Mouse (Mus musculus): ENCODE data around the gene Cfc1. TPM values are rescaled to one million over a fixed set of nuclear protein-coding genes. Genes with fewer than 3 reads are reported as not detected.
A peak's percentile ranks its signal among the peaks of the same experiment; 100 is the strongest.
"Not testable (repeated sequence)": the region's sequence is repeated elsewhere in the genome, so short reads cannot be mapped to it uniquely, and the experiment has no call there.

The Cfc1 gene
- polyA plus RNA-seq, 1 experiment from 2014 or later: not detected

DNA sequence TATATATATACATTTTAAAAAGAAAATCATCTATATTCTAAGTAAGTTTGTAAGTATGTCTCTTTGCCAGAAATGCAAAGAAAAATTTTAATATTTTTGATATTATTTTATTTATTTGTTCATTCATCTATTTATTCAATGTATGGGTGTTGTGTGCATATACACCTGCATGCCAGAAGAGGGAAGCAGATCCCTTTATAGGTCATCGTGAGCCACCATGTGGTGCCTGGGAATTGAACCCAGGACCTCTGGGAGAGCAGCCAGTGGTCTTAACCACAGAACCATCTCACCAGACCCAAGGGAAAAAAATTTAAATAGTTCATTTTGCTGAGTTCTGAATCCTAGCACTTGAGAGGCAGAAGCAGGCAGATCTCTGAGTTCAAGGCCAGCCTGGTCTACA, 17.2 kb upstream of the Cfc1 start:
- H3K27ac ChIP-seq (ENCODE audit: low read depth, low read length): no peak overlapping the region
- no peaks in the 10 kb centered on the region for H3K4me1 ChIP-seq (replicated peaks; ENCODE audit: control insufficient read depth, insufficient read depth, low read length)
- no peak overlapping the region for H3K9ac ChIP-seq (ENCODE audit: low read depth, low read length)
- no peak for ATAC-seq
- no peak overlapping the region for H3K4me3 ChIP-seq (ENCODE audit: low read depth, low read length)
- no peaks in the 10 kb centered on the region for H3K27me3 ChIP-seq (replicated peaks; ENCODE audit: control insufficient read depth, insufficient read depth, low read length)
- 77% methylated on average over 1 of the region's 1 CpGs for WGBS
- H3K36me3 ChIP-seq (ENCODE audit: control insufficient read depth, insufficient read depth): no peaks in the 10 kb centered on the region
- 0 out of 2 replicates have a peak, but pooled peaks have one; percentile 2 for TF ChIP-seq CTCF (IDR thresholded peaks at IDR 0.05; ENCODE audit: low read depth)
- no peak overlapping the region for H3K4me2 ChIP-seq (replicated peaks; ENCODE audit: low read depth)
- H3K9me3 ChIP-seq (ENCODE audit: control insufficient read depth): no peaks in the 10 kb centered on the region

DNA sequence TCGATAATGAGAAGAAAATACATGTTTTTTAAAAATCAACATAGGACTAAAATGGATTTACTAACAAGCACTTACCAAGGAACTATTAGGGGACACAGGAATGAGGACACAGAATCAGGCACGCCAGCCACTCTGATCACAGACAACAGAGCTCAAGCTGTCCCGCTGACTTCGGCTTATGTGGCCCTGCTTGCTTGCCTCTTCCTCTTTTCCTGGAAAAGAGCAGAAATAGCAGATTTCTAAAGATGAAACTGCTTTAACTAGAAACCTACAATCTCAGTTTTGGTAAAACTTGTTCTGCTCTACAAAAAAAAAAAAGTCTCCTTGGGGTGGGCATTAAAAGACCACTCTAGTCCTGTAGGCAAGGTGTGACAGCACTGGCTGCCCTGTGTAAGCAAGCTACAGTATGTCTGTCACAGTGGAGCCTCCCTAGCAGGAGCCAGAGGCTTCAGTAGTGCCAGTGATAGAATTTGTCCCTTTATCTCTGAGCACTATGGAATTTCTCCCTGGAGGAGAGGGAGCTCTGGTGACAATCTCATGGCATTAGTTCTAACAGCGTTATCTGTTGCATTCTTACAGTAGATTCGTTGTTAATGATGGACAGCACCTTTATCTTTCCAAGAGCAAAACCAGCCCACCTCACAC, 13.1 kb upstream of the Cfc1 start:
- H3K9me3 ChIP-seq (ENCODE audit: control insufficient read depth): no peaks in the 10 kb centered on the region
- WGBS: 71% methylated on average over 6 of the region's 6 CpGs
- H3K27ac ChIP-seq (ENCODE audit: low read depth, low read length): no peak overlapping the region
- no peaks in the 10 kb centered on the region for H3K4me1 ChIP-seq (replicated peaks; ENCODE audit: control insufficient read depth, insufficient read depth, low read length)
- no peak for TF ChIP-seq CTCF (IDR thresholded peaks at IDR 0.05; ENCODE audit: low read depth)
- H3K9ac ChIP-seq (ENCODE audit: low read depth, low read length): no peak overlapping the region
- ATAC-seq: no peak
- H3K27me3 ChIP-seq (replicated peaks; ENCODE audit: control insufficient read depth, insufficient read depth, low read length): no peaks in the 10 kb centered on the region
- no peak overlapping the region for H3K4me3 ChIP-seq (ENCODE audit: low read depth, low read length)
- no peak overlapping the region for H3K4me2 ChIP-seq (replicated peaks; ENCODE audit: low read depth)
- H3K36me3 ChIP-seq (ENCODE audit: control insufficient read depth, insufficient read depth): no peaks in the 10 kb centered on the region

DNA sequence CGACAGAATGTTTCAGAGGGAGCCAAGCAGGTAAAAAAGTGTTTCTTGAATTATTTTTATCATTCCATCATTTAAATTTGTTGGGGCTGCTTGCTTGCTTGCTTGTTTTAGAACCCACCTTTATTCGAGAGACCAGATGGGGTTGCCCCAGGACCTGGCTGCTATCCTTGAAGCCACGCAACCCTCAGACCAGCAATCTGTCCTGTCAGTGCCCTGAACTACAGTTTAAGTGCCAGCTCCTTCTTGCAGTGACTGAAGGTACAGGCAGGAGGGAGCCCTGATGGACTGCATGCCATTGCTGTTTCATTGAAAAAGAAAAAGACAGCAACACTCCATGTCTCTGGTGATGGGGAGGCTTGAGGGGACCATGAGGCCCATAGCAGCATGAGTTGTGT, 12.6 kb upstream of the Cfc1 start:
- Histone ChIP-seq H3K4me1 (replicated peaks; ENCODE audit: control insufficient read depth, insufficient read depth, low read length) (no peaks in the 10 kb centered on the region), H3K4me3 (ENCODE audit: low read depth, low read length) (no peak overlapping the region), H3K27ac (ENCODE audit: low read depth, low read length) (no peak overlapping the region), H3K9ac (ENCODE audit: low read depth, low read length) (no peak overlapping the region), H3K36me3 (ENCODE audit: control insufficient read depth, insufficient read depth) (no peaks in the 10 kb centered on the region), H3K27me3 (replicated peaks; ENCODE audit: control insufficient read depth, insufficient read depth, low read length) (no peaks in the 10 kb centered on the region), H3K4me2 (replicated peaks; ENCODE audit: low read depth) (no peak overlapping the region), H3K9me3 (ENCODE audit: control insufficient read depth) (no peaks in the 10 kb centered on the region)
- no peak for TF ChIP-seq CTCF (IDR thresholded peaks at IDR 0.05; ENCODE audit: low read depth)
- ATAC-seq: no peak
- WGBS: 72% methylated on average over 3 of the region's 3 CpGs

DNA sequence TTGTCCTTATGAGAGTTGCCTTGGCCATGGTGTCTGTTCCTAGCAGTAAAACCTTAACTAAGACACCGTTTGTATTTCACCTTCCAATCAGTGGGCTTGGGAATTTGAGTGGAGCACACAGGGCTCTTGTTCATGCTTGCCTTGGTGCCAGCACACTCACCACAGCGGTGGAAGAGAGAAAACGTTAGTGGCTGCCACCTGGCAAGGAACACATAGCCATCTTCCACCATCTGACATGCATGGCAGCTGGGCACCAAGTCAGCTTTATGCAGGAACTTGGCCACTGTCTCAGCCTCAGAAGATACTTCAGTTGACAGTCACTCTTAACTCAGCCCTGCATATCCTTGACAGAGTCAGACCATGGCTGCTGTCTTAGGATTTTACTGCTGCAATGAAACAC, 11.8 kb upstream of the Cfc1 start:
- Histone ChIP-seq H3K4me2 (replicated peaks; ENCODE audit: low read depth) (no peak overlapping the region), H3K36me3 (ENCODE audit: control insufficient read depth, insufficient read depth) (no peaks in the 10 kb centered on the region), H3K9me3 (ENCODE audit: control insufficient read depth) (no peaks in the 10 kb centered on the region), H3K4me1 (replicated peaks; ENCODE audit: control insufficient read depth, insufficient read depth, low read length) (no peaks in the 10 kb centered on the region), H3K4me3 (ENCODE audit: low read depth, low read length) (no peak overlapping the region), H3K27me3 (replicated peaks; ENCODE audit: control insufficient read depth, insufficient read depth, low read length) (no peaks in the 10 kb centered on the region), H3K27ac (ENCODE audit: low read depth, low read length) (no peak overlapping the region), H3K9ac (ENCODE audit: low read depth, low read length) (no peak overlapping the region)
- TF ChIP-seq CTCF (IDR thresholded peaks at IDR 0.05; ENCODE audit: low read depth): no peak
- 86% methylated on average over 3 of the region's 3 CpGs for WGBS
- no peak for ATAC-seq

DNA sequence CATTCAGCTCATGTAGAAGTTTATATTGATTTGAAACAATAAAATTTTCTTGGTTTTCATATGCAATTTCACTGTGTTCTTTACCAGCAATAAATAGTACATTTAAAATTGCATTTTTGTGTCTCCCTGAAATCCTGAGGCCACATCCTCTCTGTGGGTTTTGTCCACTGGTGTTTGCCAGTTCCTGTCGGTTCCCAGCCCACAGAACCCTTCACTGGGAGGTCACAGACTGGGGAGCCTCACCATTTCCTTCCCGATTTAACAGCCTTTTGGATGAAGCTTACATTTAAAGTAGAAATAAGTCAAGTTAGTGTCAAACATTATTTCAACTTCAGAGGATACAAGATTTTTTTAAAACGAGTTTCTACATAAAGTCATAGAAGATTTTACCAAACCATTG, 874 bp upstream of the Cfc1 start:
- not testable (repeated sequence) for H3K4me1 ChIP-seq (replicated peaks; ENCODE audit: control insufficient read depth, insufficient read depth, low read length); H3K27ac ChIP-seq (ENCODE audit: low read depth, low read length); H3K9me3 ChIP-seq (ENCODE audit: control insufficient read depth); H3K4me2 ChIP-seq (replicated peaks; ENCODE audit: low read depth); H3K9ac ChIP-seq (ENCODE audit: low read depth, low read length); H3K4me3 ChIP-seq (ENCODE audit: low read depth, low read length); ATAC-seq; H3K36me3 ChIP-seq (ENCODE audit: control insufficient read depth, insufficient read depth)
- peaks cover 27% of the 10 kb centered on the region for H3K27me3 ChIP-seq (replicated peaks; ENCODE audit: control insufficient read depth, insufficient read depth, low read length)
- WGBS: 34% methylated on average over 3 of the region's 3 CpGs

DNA sequence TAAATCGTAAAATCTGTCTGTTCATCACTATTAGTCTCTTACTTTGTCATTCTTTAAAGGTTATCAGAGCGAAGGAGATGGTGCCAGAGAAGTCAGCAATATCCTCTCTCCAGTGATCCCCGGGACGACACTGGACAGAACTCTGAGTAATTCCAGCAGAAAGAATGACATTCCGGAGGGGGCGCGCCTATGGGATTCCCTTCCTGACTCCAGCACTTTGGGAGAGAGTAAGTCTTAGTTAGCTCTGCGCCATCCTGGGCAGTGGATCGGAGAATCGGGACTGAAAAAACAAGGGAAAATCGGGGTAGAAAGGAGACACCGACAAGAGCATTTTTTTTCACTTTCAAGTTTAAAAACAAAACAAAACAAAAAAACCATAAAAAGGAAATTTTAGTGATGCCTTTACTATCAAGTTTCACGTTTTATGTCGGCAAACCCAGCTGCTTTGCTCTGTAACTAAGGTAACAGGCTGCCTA, 881 bp downstream of the Cfc1 start:
- Histone ChIP-seq H3K4me1 (replicated peaks; ENCODE audit: control insufficient read depth, insufficient read depth, low read length) (no peaks in the 10 kb centered on the region), H3K27me3 (replicated peaks; ENCODE audit: control insufficient read depth, insufficient read depth, low read length) (peaks cover 27% of the 10 kb centered on the region), H3K4me3 (ENCODE audit: low read depth, low read length) (0 out of 2 replicates have a peak overlapping the region, but pooled peaks have one; percentile 9), H3K9ac (ENCODE audit: low read depth, low read length) (no peak overlapping the region), H3K36me3 (ENCODE audit: control insufficient read depth, insufficient read depth) (no peaks in the 10 kb centered on the region), H3K4me2 (replicated peaks; ENCODE audit: low read depth) (peak overlapping the region; percentile 46), H3K9me3 (ENCODE audit: control insufficient read depth) (no peaks in the 10 kb centered on the region), H3K27ac (ENCODE audit: low read depth, low read length) (no peak overlapping the region)
- WGBS: 2% methylated on average over 14 of the region's 14 CpGs
- TF ChIP-seq CTCF (IDR thresholded peaks at IDR 0.05; ENCODE audit: low read depth): no peak
- no peak for ATAC-seq
